Mouse (Mus musculus) forebrain, postnatal 0 days (tissue): ENCODE measurements around the gene Cactin. TPM values are rescaled to one million over a fixed set of nuclear protein-coding genes. Genes with fewer than 3 reads are reported as not detected.
A peak's percentile ranks its signal among the peaks of the same experiment; 100 is the strongest.

Experiments
- ATAC-seq: fragments of 200-750 bp; cut with Nextera tagmentation; 2 replicates; pipeline ENCODE4 v1.8.0; 2017; ENCODE audit warnings: mild to moderate bottlenecking, moderate library complexity
- DNase-seq: peaks from one replicate; pipeline ENCODE4 v3.0.0-alpha.2; 2015
- H3K27ac ChIP-seq: fragments of 300-500 bp; sonication (generic); 2 replicates; pipeline ENCODE4 v1.5.1; 2014; ENCODE audit warnings: low read depth, mild to moderate bottlenecking, antibody characterized with exemption, low read length, moderate library complexity, mixed read lengths
- H3K27me3 ChIP-seq: fragments of 300-500 bp; sonication (generic); 2 replicates; pipeline ENCODE4 v1.6.1; 2014; ENCODE audit warnings: mild to moderate bottlenecking, low read length, mixed read lengths; ENCODE audit not compliant: insufficient read depth
- H3K36me3 ChIP-seq: fragments of 300-500 bp; sonication (generic); 2 replicates; pipeline ENCODE4 v1.6.1; 2014; ENCODE audit warnings: mild to moderate bottlenecking, moderate library complexity; ENCODE audit not compliant: insufficient read depth
- H3K4me1 ChIP-seq: fragments of 300-500 bp; sonication (generic); 2 replicates; pipeline ENCODE4 v1.6.1; 2014; ENCODE audit warnings: antibody characterized with exemption; ENCODE audit not compliant: insufficient read depth
- H3K4me2 ChIP-seq: fragments of 300-500 bp; sonication (generic); 2 replicates; pipeline ENCODE4 v1.6.1; 2014; ENCODE audit warnings: low read depth, mild to moderate bottlenecking, moderate library complexity
- H3K4me3 ChIP-seq: fragments of 300-500 bp; sonication (generic); 2 replicates; pipeline ENCODE4 v1.5.1; 2014; ENCODE audit warnings: low read depth, low read length, mixed read lengths
- H3K9ac ChIP-seq: fragments of 300-500 bp; sonication (generic); 2 replicates; pipeline ENCODE4 v1.6.1; 2014; ENCODE audit warnings: mild to moderate bottlenecking
- H3K9me3 ChIP-seq: fragments of 300-500 bp; sonication (generic); 2 replicates; pipeline ENCODE4 v1.6.1; 2016; ENCODE audit warnings: low read length
- CTCF ChIP-seq: sonication (generic); IDR thresholded peaks from 2 replicates; pipeline ENCODE4 v1.5.1; 2016; ENCODE audit warnings: antibody characterized with exemption, control low read depth, low read depth
- WGBS: fragments of 180-500 bp; shearing (Covaris S2); extraction: QIAGEN DNeasy Blood & Tissue Kit; methylation state at CpG from one replicate; pipeline ENCODE4 v1.1.7; 2014; 5-methylcytosine and 5-hydroxymethylcytosine counted together
- polyA plus RNA-seq: library from polyadenylated mRNA; unstranded; fragments of >200 nt; fragmentation: Nextera tagmentation; extraction: Ambion mirVana; gene quantifications from 2 replicates; pipeline ENCODE4 v1.2.1, GENCODE M21; 2015
- total RNA-seq: library from RNA; depleted of rRNA; stranded (reverse); fragments of >200 nt; gene quantifications from 2 replicates; pipeline ENCODE4 v1.2.3, GENCODE M21; 2014

Gene Cactin
- total and polyA plus RNA-seq, 2 experiments from 2014 or later = 24.2 to 43.4 TPM

GRCm38 (mm10) chr10:81285694-81286450 is 35.0 kb upstream of the Cactin start:
- Histone ChIP-seq H3K4me1 (no peaks in the 10 kb centered on the region), H3K36me3 (no peaks in the 10 kb centered on the region), H3K27me3 (no peaks in the 10 kb centered on the region), H3K27ac (no peak overlapping the region), H3K9ac (peak overlapping the region; percentile 54), H3K4me3 (peak overlapping the region; percentile 52), H3K4me2 (peak overlapping the region; percentile 82), H3K9me3 (no peaks in the 10 kb centered on the region)
- ATAC-seq = peak; percentile 89
- peak; percentile 10; the same call in 1 of the 2 replicates for TF ChIP-seq CTCF
- peak; percentile 94 for DNase-seq
- WGBS = 1% methylated on average over 54 of the region's 54 CpGs

GRCm38 (mm10) chr10:81286586-81286985 is 34.3 kb upstream of the Cactin start:
- Histone ChIP-seq H3K27me3 (no peaks in the 10 kb centered on the region), H3K4me1 (no peaks in the 10 kb centered on the region), H3K9me3 (no peaks in the 10 kb centered on the region), H3K27ac (no peak overlapping the region), H3K9ac (no peak overlapping the region), H3K4me3 (no peak overlapping the region), H3K36me3 (no peaks in the 10 kb centered on the region), H3K4me2 (no peak overlapping the region)
- ATAC-seq (no peak), DNase-seq (no peak)
- TF ChIP-seq CTCF = no peak
- 44% methylated on average over 6 of the region's 6 CpGs for WGBS

GRCm38 (mm10) chr10:81287513-81288157 is 33.3 kb upstream of the Cactin start:
- DNase-seq (no peak), ATAC-seq (no peak)
- Histone ChIP-seq H3K4me1 (no peaks in the 10 kb centered on the region), H3K9me3 (no peaks in the 10 kb centered on the region), H3K27me3 (no peaks in the 10 kb centered on the region), H3K4me2 (no peak overlapping the region), H3K36me3 (no peaks in the 10 kb centered on the region), H3K4me3 (no peak overlapping the region), H3K27ac (no peak overlapping the region), H3K9ac (no peak overlapping the region)
- TF ChIP-seq CTCF = peak; percentile 79
- WGBS = 65% methylated on average over 8 of the region's 8 CpGs

DNA sequence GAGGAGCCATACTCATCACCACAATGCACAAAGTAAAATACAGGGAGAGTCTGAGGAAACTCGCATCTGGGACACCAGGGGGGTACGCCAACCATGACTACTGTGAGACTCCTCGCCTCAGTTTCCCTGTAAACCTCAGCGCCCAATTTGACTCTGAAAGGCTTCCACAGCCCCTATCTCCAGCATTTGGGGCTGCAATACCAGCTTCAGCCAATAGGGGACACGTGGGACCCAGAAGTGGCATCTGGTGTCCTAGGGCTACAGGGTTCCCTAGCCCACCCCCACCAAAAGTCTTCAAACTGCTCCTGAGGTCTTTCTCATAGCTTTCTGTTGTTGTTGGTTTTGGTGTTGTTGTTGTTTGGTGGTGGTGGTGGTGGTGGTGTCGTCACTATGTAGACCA is 32.3 kb upstream of the Cactin start:
- DNase-seq = no peak
- no peaks in the 10 kb centered on the region for H3K4me1 ChIP-seq
- H3K9me3 ChIP-seq = no peaks in the 10 kb centered on the region
- peak; percentile 69 for TF ChIP-seq CTCF
- H3K36me3 ChIP-seq = no peaks in the 10 kb centered on the region
- 42% methylated on average over 6 of the region's 6 CpGs for WGBS
- no peak overlapping the region for H3K9ac ChIP-seq
- no peaks in the 10 kb centered on the region for H3K27me3 ChIP-seq
- ATAC-seq = no peak
- no peak overlapping the region for H3K27ac ChIP-seq
- H3K4me2 ChIP-seq = no peak overlapping the region
- H3K4me3 ChIP-seq = no peak overlapping the region

DNA sequence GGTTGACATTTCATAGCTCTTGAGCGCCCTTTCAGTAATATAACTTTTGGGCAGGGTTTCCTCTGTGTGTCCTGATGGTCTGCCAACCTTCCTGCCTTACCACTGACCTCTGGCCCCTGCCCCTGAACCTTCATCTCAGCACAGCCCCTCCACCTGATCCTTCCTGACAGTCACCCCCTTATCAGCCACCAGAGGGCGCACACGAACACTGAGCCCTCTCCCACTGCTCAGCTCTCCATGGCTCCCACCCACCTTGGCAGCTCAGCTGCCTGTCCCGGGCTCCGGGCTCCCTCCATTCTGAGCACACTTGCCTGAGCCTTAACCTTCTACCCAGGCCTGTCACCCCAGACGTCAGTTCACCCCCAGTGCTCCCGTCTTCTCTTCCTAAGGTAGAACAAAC is 31.6 kb upstream of the Cactin start:
- ATAC-seq (no peak), DNase-seq (peak; percentile 81)
- Histone ChIP-seq H3K4me2 (no peak overlapping the region; the same call in 1 of the 2 replicates), H3K4me1 (peaks cover 4% of the 10 kb centered on the region; the same call in 1 of the 2 replicates), H3K27me3 (no peaks in the 10 kb centered on the region), H3K9ac (no peak overlapping the region), H3K4me3 (no peak overlapping the region), H3K36me3 (no peaks in the 10 kb centered on the region), H3K9me3 (no peaks in the 10 kb centered on the region), H3K27ac (no peak overlapping the region)
- 0% methylated on average over 7 of the region's 7 CpGs for WGBS
- TF ChIP-seq CTCF = peak; percentile 94

DNA sequence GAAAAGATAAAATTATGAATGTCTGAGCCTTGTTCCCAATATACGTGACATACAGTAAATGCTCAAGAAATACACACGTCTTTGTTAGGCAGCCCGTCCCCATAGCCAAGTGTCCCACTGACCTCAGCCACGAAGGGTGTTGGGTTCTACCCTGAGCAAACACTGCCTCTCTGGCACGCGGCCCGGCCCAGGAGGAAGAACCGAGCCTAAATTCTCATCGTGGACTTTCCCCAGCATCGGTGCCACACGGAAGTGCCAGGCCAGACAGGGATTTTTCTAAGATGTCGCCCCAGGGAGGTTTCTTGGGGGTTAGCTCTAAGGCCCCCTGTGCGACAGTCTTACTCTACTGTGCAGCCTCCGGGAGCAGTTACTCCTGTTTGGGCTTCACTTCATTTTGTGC is 31.1 kb upstream of the Cactin start:
- H3K9ac ChIP-seq = no peak overlapping the region
- H3K9me3 ChIP-seq = no peaks in the 10 kb centered on the region
- H3K4me1 ChIP-seq = peaks cover 9% of the 10 kb centered on the region
- 58% methylated on average over 14 of the region's 14 CpGs for WGBS
- no peak overlapping the region for H3K4me3 ChIP-seq
- DNase-seq (no peak), ATAC-seq (no peak)
- no peak overlapping the region for H3K4me2 ChIP-seq
- H3K27me3 ChIP-seq = no peaks in the 10 kb centered on the region
- H3K36me3 ChIP-seq = no peaks in the 10 kb centered on the region
- no peak overlapping the region for H3K27ac ChIP-seq
- no peak for TF ChIP-seq CTCF
